Mouse (Mus musculus) layer of hippocampus, postnatal 36 days (tissue): ENCODE data around the gene Ak5. TPM values are rescaled to one million over a fixed set of nuclear protein-coding genes. Genes with fewer than 3 reads are reported as not detected.

ENCODE experiments used
- DNase-seq, 2 experiments: peaks; one replicate each; pipeline ENCODE4 v3.0.0; 2022
- total RNA-seq, 2 experiments: library from RNA; stranded (reverse); gene quantifications; 2 replicates each; pipeline ENCODE4 v1.2.3; 2021

The Ak5 gene
- total RNA-seq, 2 experiments from 2014 or later: 242 to 243 TPM

DNA sequence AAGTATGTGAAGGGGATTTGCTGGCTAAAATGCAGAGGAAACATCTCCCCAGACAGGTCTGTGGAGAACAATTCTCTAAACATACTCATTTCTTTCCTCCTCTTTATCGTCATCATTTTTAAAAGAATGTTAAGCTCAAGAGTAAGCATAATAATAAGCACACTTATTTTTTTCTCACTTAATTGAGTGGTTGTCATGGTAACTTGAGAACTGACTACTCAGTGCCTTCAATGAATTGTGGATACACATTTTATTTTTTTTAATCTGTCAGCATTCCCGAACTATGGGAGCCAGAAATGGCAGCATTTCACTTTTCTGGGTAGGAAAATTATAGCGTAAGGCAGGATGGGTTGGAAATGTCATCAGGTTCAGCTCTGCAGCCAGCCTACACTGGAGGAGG, 151.6 kb downstream of the Ak5 start:
- no peak for DNase-seq

DNA sequence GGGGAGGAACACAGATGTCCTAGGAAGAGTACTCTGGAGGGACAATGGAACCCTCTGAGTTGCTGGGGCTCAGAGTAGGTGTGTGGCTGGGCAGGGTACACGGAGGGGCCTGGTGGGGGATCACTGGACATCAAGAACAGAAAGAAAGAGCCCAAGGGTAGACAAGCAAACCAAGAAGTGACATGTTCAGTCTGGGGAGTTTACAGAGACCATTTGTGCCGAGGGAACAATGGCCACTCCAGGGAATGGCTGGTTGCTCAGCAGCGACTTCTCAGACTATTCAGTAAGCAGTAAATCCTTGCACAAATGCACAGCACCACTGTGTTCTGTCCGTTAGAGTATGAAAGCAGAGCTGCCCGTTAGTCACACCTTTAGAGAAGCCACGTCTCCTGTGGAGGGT, 152.2 kb downstream of the Ak5 start:
- DNase-seq: no peak

DNA sequence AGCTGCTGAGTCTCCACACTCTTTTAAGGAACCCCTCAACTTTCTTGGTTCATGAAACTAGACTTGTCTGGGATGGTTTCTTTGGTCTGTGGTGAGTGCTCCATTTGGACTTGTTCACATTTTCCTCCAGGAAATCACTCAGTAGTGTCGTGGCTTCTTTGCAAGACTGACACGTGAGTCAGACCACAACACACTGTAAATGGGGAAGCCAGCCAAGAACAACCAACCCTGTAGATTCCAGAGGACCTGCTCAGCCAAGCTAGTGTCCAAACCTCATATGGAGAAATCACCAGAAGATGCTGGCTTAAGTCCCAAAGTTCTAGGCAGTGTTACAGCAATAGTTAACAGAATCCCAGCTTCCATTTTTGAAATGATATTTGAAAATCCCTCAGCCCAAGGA, 155.6 kb downstream of the Ak5 start:
- no peak for DNase-seq

DNA sequence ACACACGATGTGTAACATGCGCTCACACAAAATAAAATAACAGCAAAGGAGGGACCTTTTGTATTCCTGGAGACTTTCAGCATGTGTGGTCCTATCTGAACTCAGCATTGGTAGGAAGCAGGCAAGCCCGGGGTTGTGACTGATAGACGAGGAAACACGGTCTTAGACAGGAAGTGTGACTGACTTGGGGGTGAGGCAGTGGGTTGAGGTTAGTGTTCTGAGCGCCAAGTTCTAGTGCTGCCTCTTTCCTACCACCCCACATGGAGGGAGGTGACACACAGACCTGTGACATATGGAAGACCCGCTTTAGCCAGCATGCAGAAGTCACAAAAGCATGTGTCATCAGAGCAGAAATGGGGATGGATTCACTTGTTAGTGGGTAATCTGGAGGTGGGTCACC, 158.9 kb downstream of the Ak5 start:
- DNase-seq: no peak

DNA sequence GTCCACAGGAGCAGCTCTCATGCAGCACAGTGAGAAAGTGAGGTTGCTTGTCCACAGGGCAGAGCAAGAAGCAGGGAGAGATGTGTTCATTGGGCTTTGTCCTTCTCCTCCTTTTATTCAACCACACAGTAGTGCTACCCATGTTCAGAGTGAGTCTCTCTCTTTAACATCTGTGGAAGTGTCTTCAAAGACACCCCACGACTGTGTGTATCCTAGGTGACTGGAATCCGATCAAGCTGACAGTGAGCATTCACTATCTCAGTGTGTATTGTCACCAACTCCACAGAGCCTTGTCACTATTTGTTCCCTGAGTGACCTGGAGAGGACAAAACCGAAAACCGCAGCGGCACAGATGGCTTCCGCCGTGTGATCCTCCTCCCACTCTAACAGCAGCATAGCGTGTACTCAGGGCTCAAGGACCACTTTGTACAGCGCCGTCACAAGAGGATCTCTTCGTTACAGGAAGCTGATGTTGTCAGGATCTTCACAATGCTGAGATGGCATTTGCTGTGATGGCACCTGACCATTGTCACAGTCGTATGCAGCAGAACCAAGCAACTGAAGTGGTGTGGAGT, 159.7 kb downstream of the Ak5 start:
- DNase-seq: no peak

DNA sequence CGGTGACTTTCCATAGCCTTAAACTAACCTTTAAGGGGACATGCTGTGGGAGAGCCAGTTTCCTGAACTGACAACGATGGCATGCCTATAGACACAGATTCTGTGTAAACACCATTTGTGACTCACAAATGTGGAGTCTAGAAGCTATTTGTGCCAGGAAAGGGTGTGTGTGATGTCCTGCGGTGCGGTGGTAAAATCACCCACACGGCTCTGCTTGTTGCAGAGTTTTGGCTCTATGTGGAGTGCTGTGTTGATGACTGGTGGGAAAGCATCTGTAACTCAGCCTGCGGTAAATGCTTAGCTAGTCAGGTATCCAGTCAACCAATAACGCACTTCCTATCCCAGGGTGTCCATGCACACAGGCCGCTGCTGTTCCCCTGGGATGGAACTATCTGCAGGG, 160.3 kb downstream of the Ak5 start:
- no peak for DNase-seq

DNA sequence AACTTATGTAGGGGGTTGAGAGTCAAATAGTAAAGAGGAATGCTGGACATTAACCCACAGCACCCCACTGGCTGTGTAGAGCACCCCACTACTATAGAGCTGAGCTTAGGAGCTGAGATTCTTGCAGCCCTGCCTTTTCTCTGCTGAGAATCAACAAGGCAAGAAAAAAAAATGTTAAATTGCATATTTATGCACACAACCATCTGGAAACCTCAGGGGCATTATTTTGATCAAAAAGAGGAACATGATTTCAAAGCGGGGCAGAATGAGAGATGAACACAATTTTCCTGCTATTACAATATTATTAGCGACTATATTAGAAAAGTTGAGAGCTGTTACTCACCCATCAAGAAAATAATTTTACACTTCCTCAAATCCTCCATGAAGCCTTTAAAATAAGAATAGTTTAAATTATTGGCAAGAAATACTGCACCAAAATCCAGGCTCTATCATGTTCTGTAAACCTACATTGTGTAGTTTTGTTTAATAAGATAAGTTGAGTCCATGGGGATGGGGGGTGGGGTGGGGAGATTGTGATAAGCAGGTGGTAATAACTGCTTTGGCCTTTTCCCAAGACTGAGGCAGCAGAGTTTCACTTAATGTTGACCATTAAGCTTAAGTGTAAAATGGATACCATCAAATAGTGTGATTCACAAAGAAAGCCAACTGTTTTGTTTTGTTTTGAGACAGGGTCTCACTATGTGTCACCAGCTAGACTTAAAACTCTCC, 169.0 kb downstream of the Ak5 start:
- DNase-seq: no peak

DNA sequence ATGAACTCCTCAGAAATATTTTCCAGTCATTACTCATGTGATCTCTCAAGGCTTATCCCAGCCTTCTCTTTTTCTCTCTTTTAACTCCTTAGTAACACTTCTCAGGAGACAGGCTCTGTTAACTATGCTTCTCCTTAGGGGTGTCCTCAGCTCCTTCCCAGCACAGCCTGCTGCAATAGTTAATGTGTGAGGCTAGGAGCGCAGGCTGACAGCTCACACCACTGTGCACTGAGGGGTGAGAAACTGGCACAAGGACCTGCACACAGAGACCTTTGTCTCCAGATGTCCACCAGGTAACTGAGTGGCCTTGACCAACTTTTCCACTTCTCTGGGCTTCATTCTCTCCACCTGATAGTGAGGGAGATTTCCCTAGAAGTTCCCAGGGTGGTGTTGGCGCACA, 170.3 kb downstream of the Ak5 start:
- DNase-seq: no peak

DNA sequence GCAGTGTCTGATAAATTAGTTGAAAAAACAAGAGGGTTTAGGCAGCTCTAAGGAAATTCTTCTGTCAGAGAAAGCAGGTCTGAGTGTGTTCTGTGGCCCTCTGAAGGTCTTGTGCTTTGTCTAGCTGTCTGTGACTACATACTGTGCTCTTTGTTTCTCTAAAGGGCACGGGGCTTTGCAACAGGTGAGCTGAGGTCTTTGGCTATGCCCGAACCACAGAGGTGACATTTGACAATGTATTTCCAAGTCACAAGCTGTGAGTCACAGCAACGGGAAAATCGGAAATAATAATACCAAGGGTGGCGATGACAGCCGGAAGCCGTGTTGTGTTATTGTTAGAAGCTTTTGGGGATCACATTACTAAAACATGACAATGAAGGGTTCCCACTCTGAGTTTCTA, 171.1 kb downstream of the Ak5 start:
- no peak for DNase-seq

DNA sequence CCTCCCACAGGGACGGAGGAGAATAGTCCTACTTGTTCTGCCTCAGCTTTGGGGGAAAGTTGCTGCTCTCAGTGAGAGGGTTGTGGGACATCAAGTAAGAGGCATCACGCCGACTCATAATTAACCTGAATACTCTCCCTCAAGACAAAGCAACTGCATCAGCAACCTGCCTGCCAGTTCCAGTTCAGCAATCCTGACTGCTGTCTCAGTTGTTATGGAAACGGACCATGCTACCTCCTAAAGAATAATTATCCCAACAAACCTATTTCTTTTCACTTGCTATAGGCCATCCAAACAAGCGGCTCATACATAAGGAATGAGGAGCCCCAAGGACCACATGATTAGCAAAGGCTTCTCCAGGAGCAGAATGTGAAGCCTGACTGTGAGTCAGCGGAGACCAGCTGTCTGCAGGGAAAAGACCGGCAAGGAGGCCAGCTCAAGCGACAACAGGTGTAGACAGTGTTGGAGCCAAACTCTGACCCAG, 172.7 kb downstream of the Ak5 start:
- no peak for DNase-seq

DNA sequence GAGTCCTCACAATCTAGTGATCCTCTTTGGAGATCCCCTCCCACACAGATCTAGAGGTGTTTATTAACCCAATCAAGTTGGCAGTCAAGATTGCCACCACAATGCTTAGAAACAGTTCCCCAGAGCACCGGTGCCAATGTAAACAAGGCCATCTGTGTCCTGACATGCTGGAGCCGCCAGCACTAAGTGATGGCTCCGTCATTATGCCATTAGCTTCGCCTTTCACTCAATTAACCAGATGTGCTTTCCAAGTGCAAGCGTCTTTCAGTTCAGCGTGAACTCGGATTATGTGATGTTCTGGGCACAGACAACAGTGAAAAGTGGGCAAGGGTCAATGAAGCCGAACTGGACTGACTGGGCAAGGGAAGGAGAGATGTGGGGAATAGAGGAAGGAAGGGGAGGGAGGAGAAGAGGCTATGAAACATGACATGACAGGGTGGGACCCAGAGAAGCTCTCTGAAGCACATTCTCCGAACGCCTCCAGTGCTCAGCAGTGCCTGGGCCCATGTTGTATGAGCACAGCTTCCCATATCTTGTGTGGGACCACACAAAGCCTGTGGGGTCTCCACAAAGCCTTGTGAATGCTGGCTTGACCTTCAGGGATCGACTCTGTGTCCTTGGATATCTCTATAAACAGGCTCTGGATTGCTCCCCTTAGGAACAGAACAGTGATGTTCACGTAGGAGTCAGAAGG, 173.3 kb downstream of the Ak5 start:
- DNase-seq: no peak

DNA sequence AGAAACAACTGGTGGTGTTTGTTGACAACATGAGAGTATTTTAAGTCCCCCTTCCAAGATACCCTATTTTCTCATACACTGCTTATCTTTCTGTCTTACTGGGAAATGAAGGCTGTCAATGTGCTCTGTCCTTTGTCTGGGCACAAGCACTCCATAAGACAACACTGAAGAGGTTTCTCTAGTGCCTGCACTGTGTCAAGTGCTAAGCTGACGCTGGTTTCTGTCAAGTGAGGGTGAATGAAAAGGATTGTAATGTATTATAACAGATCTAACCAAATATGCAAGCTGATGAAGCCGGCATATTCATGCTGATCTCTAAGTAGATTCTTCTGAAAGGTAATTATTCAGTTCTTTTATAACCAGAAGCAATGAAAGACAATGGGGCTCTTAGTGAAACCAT, 174.3 kb downstream of the Ak5 start:
- no peak for DNase-seq

DNA sequence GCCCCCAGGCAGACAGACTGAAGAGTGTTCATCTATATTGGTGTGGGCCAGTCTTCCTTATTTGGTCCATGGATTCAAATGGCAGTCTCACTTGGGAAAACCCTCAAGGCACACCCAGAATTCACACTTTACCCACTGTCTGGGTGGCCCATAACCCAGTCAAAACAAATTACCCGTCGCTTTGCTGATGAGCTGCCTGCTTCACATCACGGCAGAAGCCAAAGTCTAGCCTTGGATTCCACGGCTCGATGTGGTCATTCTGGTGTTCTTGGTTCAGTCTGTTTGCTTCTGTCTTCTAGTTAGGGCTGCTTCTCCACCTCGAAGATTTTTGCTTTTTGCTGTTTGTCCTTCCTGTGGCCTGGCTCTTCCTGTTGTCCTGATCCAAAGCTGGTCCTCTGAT, 175.9 kb downstream of the Ak5 start:
- no peak for DNase-seq

DNA sequence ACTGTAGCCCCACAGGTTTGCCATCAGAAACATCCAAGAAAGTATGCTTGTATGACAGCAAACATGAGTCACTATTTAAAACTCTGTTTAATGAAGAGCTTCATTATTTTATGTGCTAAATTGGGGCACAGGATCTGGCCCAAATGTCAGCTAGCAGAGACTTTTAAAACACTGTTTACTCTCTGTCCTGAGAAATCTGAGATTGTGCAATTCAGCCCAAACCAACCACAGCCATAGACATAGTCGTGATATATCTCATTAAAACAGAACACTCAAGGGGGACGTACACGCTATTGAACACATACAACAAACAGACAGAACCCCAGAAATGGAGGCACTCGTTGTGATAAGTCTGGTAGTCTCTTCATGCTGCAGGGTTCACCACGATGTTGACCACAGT, 177.7 kb downstream of the Ak5 start:
- DNase-seq: no peak

DNA sequence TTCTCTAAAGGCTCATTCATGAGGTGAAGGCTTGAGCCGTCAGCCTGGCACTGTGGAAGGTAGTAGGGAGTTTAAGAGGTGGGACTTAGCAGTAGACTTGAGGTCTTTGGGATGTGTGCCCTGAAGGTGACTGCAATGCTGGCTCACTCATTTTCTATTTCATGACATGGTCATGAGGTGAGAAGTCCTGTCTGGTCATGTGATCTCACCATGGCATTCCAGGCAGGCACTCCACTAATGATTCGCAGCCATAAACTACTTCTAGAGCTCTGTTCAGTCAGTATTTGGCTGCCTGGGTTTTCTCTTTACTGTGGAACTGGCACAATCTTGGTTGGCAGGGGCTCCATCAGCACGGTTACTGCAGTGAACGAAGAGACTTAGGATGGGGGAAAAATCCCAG, 179.2 kb downstream of the Ak5 start:
- no peak for DNase-seq

DNA sequence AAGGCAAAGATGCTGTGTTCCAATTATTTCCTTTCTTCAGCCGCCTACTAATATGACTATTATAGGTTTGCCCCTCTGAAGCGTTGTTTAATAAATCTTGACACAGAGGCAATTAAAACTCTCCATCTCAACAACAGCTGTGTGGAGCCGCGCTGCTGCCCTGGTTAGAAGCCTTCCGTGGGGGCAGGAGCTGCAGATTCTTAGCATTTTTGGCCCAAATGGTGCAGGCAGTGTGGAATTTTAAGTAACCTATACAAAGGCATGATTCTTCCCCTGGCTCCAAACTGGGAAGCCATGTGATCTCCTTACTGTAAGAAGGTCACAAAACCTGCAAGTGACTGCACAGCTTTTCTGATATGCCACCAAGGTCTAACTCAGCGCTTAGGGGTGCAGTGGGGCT, 184.0 kb downstream of the Ak5 start:
- no peak for DNase-seq

DNA sequence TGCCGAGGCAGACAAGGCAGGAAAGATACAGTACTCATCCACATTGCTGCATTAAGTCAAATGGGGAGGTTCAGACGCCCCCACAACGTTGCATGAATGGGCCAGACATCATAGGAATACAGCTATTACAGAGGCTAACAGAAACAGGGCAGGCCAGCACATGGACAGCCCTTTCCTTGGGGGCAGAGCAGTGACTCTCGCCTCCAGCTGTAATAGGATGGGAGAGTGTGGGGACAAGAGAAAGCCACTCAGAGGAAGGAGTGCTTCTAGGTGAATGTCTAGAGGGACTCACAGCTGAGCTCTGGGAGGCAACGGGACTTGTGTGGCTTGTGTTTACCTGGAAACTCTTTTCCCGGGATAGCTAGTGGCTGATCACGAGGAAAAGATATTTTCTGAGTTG, 184.4 kb downstream of the Ak5 start:
- DNase-seq: no peak

DNA sequence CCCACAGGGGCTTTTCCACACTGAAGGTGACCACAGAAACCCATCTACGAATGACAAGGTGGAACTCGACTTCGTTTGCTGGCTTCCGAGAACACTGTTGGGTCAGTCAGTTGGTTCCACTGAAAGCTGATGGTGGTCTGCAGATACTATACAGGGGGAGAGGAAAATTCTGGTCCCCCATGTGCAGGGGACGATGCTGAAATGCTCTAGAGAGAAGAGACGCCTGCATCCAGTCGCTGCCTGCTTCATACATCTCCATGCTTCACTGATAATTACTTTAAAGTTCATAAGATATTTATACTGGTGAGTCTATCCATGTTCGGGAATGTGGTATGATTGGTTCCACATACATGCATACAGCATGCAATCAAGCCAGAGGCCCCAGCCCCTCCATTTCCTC, 186.0 kb downstream of the Ak5 start:
- no peak for DNase-seq

DNA sequence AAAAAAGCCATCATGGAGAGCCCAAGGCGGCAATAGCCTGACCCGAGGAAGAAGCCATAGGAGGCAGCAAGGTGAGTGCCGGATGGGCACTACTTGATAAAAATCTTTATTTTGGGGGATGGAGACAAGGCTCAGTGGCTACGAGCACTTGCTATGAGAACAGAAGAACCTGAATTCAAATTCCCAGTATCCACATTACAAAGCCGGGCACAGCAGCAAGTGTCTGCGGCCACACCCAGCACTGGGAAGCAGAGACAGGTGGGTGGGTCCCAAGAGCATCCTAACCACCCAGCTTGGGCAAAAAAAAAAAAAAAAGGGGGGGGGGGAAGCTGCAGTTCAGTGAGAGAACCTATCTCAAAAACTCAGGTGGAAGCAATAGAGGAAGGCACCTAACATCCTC, 187.8 kb downstream of the Ak5 start:
- no peak for DNase-seq

DNA sequence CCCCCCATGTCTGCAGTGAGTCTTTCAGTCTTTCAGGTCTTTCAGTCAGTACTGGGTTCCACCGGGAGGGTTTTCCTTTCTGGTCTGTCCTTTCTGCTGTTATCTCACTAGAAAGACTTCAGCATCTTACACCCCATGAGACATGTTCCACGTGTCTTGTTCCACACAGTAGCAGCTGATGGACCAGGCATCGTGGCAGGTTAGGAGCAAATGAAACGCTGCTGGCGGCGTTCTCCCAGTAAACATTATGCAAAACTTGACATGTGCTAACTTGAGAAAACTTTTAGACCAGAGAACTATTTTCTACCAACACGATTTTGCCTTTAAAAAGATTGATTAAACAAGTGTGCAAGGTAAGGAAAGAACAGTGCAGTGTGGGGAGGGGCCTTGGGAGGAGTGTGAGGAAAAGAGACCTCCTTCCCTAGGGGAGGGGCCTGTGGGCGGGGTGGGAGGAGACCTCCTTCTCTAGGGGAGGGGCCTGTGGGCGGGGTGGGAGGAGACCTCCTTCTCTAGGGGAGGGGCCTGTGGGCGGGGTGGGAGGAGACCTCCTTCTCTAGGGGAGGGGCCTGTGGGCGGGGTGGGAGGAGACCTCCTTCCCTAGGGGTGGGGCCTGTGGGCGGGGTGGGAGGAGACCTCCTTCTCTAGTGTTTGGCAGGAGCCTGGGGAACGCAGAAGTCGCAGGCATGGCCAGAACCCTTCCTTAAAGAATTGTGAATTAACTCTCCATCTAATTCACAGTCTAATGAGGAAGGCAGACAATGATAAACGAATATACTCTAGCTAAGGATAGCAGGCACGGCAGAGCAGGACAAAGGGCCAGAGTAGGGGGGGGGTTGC, 189.3 kb downstream of the Ak5 start:
- no peak for DNase-seq

DNA sequence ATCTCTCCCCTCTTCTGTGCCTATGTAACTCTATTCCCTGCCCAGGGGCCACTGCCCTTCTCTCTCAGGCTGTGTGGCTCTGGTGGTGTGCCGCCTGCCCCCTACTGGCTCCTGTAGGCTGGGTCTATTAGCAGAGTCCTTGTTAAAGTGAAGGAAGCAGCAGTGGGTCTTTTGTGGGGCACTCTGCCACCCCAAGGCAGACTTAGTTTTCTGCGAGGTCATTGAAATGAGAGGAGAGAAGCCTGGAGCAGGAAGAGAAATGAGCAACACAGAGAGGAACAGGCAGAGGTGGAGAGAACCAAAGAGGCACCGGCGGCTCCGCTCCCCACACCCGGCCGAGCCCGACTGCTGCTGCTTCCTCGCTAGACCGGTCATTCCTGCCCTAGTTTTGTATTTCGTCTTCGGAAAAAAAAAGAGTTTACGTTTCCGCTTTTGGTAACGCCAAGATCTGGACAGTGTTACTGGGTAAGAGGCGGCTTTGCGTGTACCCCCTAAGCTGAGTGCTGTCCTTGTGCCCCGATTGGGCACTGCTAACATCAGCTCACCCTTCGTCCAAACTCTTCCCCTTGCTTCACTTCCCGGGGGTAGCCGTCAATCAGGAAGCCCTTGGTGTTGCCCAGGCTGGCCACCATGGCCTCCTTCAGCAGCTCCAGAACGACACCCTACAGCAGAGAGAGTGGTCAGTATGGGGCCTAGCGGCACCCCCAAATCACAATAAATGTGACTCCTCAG, 190.2 kb downstream of the Ak5 start:
- peak; percentile 44 for DNase-seq

DNA sequence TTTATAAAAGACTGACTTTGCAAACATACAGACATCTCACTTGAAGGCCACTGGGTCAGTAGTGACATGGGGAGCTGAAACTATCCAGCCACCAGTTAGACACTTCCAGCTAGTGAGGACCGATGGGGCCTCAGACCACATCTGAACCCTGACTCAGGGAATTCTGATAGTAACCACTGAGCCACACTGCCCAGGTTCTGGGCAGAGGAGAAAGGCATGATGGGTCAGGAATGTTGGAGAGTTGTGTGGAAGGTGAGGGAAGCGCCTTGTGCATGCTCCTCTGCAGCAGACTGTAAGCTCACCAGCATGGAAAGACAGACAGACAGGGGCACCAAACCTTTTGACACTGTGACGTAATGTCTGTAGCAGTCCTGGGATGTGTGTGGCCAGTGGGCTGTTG, 192.3 kb downstream of the Ak5 start:
- no peak for DNase-seq
